Mouse (Mus musculus): ENCODE measurements at regions not wholly inside any gene's neighbourhood (a gene's known extent, or its start where the extent isn't known, plus 50 kb on each side); places are given as distances from the start of the nearest gene placed in this dataset.

DNA sequence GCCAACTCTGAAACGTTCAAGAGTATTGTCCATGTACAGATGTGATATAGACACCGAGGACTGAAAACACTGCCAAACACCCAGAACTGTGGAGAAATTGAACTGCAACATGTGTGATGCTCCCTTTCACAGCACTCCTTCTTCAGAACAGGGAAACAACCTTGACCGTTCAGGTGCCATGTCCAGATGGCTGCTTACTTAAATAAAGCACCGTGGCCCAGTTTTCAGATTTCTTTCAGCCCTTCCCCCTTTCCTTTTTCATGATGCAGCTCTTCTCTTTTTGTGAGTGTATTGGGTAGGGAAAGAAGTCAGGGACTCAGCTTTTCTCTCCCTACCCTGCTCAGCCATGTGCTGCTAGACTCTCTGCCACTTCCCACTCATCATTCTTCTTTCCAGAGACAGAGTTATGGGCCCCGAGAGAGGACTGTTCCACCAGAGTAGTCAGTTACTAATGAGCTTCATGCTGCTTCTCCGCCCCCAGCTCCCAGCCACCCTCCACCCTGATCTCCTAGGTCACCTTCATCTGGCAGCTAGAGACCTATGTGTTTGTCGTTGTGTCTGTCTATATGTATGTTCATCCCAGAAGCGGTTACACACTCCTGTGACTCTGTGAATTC is 74.3 kb upstream of the Astn2 start:
- no peak for DNase-seq (ENCODE audit: low read depth)
